Mouse (Mus musculus) R1 (cell line): ENCODE results near the gene Mob3a.

Experiments used
- DNase-seq: peaks from one replicate; pipeline ENCODE4 v3.0.0-alpha.2; 2018; ENCODE audit warnings: low read depth, low spot score

Mob3a gene

GRCm38 (mm10) chr10:80701721-80702535 is at the start of gene Mob3a, which contains the start of gene Izumo4:
TSS of gene Mob3a (minus strand) at chr10:80701977.
TSS of gene Izumo4 (plus strand) at chr10:80702184.
- DNase-seq = peak; percentile 100

GRCm38 (mm10) chr10:80751188-80751832 is 49.5 kb upstream of the Mob3a start:
- DNase-seq = peak; percentile 71

GRCm38 (mm10) chr10:80748609-80749008 is 46.8 kb upstream of the Mob3a start:
- peak; percentile 83 for DNase-seq

- peak; percentile 79 for DNase-seq
These were observed 45.6 kb upstream of the Mob3a start for GRCm38 (mm10) chr10:80747410-80747809.

GRCm38 (mm10) chr10:80744262-80744661 is 42.5 kb upstream of the Mob3a start:
- peak; percentile 91 for DNase-seq

DNA sequence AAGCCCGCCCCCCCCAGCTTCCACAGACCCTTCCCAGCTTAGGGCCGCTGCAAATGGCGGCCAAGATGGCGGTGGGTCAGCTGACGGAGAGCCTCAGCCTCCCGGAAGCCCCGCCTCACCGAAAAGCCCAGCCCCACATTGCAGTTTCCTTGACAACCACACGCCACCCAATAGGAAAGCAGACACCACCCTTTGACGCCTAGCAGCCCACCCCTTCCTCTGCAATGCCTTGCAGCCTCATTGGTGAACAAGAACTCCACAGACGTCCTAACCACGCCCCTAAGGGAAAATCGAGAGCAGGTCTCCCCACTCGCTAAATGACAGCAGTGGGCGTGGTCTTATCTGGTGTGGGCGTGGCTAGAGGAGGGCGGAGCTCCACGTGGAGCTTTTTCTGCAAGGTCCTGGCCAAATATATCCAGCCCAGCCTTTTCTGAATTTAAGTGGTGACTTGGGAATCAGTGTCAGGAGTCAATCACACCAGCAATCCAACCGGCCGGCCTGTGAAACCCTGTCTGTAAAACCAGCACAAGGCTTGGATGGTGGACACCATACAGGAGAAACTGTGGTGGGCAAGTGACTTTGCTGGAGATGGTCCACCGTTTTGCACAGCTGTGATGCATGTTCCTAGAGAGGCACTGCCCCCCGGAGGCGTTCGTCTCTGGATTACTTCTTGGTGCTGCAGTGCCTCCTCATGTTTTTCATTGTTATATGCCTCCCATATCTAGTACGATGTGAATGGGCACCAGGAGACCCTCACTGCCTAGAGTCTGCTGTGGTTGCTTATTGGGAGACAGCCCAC is 40.6 kb upstream of the Mob3a start, which contains the start of gene Ap3d1:
TSS of gene Ap3d1 (minus strand) at position 85 of the 799 bp plus-strand sequence.
- DNase-seq = peak; percentile 100

DNA sequence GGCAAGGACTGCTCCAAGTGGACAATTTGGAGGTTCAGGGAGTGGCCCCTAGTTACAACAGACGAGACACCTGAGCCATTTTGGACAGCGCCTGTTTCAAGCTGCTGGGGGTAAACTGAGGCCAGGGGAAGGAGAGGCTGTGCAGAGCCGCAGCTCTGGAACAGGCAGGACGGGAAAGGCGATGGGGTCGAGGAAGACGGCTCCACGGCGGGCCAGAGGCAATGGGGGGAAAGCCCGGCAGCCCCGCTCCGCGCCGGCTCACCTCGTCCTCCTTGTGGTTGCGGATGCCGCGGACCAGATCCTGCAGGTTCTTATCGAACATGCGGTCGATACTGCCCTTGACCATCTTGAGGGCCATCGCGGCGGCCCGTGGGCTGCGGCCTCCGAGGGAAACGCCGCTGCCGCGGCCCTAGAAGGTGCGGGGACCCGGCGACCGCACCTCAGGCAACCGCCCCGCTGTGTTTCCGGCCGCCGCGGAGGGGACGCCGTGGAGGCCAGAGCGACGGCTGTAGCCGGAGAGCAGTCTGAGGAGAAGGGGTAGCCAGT is 39.9 kb upstream of the Mob3a start:
- DNase-seq = no peak

DNA sequence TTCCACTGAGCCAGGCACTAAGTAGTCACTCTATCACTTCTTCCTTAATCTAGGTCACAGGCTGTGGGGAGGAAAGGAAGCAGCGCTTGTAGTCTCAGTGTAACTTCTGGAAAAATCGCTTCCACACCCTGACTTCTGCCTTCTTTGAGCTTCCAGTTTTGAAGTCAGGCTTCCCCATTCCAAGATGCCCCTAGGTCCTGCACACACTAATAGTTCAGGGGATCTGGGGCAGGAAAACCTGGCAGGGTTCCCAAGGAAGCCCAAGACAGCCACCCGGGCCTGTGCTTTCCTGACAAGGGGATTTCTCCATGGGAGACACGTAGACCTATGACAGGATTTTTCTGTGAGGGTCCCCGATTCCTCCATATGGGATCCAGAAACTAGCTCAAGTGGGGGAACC is 39.4 kb upstream of the Mob3a start:
- no peak for DNase-seq

- DNase-seq = peak; percentile 48
These were observed 36.9 kb upstream of the Mob3a start for GRCm38 (mm10) chr10:80738657-80739056.

DNA sequence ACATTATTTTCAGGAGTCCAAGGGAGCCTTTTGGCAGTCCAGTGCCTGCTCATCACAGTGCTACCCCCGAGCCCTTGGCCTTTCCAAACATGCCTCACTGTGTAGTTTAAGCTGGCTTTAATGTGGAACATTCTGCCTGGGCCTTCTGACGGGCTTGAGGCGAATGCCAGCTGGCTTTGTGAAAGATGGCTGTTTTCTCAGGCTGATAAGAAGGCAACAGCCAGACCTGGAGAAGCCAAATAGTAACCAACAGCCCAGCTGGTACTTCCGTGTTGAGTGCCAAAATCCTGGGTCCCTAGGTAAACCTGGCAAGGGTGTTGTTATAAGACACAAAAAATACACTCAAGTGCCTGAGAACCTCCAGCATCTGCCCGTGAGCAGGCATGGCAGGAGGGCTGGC is 35.0 kb upstream of the Mob3a start:
- no peak for DNase-seq

GRCm38 (mm10) chr10:80732611-80733101 is 30.9 kb upstream of the Mob3a start:
- DNase-seq = no peak

- DNase-seq = no peak
These were observed 25.8 kb upstream of the Mob3a start for GRCm38 (mm10) chr10:80727369-80728127.

DNA sequence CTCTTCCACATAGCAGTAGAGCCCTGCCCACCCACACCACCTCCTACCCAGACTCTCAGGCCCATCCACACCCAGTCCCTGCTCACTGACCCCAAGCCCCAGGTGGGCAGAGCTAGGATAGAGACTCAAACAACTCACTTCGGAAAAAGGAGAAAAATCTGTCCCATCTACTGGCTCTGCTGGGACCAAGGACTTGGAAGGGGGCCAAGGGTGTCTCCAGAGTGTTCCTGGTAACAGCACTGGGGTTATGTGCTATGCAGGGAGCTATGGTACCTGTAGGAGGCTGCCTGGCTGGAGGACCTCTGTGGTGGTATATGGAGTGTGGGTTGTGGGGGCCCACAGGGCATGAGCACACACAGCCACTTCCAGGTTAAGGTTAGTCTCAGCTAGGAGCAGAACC is 15.5 kb upstream of the Mob3a start:
- DNase-seq = no peak

GRCm38 (mm10) chr10:80710834-80711233 is 9.1 kb upstream of the Mob3a start:
- DNase-seq = no peak

DNA sequence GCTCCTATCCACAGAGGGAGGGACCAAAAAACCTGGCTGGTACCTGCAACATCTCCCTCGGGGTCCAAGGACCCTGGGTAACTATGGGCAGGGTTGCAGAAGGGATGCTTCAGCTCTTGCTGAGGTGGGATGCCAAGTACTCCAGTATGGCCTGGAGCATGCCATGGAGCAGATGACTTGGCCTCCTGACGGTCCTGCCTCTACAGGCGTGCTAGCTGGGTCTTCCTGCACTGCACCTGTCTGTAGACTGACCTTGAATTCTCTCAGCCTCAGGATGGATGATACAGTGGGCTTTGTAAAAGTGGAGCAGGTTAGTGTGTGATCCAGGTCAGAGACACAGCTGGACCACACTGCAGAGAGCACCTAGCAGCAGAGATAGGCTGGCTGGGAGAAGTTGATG is 3.7 kb upstream of the Mob3a start:
- DNase-seq = no peak

GRCm38 (mm10) chr10:80705033-80705432 is 3.3 kb upstream of the Mob3a start:
- no peak for DNase-seq

GRCm38 (mm10) chr10:80704418-80704817 is 2.6 kb upstream of the Mob3a start:
- no peak for DNase-seq

- no peak for DNase-seq
These were observed 1.9 kb upstream of the Mob3a start for GRCm38 (mm10) chr10:80703643-80704042.

DNA sequence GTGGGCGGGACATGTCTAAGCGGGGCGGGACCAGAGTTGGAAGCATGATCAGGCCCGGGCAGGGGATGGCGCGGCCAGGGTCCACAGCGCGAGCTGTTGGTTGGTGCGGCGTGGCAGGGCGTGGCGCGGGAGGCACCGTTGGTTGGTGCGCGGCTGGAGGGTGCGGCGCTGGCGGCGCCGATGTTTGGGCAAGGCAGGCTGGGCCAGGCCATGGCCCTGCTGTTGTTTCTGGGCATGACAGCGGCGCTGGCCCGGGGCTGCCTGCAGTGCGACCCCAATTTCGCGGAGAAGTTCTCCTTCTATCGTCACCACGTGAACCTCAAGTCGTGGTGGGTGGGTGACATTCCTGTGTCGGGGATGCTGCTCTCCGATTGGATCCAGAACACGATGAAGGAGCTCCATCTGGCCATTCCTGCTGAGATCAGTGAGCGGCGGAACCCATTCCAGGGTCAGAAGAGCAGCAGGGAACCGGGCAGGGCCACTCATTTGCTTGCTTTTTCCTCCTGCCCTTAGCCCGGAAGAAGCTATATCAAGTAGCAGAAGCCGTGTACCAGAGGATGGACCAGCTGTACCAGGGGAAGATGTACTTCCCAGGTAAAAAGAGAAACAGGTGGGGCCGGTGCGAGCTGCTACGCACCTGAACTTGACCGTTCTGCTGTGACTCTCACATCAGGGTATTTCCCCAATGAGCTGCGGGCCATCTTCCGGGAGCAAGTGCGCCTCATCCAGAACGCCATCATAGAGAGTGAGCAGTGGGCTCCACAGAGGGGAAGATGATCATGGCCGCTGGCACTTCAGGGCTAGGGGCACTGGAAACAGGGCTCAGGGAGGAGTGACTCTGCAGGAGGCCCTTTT is 986 bp upstream of the Mob3a start:
- DNase-seq = peak; percentile 96

DNA sequence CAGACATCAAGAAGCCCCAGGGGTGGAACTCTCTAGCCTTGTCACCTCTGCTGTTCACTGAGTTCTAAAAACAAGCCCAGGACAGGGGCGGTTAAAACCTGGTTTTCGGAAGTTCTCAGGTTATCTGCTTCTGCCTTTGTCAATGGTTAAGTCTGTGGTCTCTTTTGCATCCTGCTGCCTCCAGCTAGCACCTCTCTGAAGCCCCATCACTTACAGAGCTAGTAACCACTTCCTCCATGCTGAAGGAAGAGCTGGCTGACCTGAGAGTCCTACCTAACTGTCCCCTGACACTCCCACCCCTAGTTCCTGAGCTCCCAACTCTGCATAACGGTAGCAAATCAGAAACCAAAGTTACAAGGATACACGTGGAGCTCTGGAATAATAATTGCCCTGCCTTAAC is 1.0 kb downstream of the Mob3a start:
- DNase-seq = no peak
